Mouse (Mus musculus): ENCODE results near the gene Focad.

DNA sequence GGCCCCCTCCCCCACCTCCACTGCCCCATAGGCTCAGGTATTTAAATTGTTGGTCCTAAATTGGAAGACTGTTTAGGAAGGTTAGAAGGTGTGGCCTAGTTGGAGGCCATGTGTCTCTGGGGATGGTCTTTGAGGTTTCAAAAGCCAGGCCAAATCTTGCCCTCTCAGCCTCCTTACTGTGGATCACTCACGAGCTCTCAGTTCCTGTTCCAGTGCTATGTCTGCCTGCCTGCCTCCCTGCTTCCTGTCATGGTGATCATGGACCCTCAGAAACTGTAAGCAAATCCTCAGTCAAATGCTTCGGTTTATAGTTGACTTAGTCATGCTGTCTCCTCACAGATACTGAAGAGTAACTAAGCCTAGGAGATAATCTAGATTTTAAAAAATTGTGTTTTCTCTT lies 364.2 kb downstream of the Focad start:
- no peak for TF ChIP-seq USF1 (IDR thresholded peaks at IDR 0.05; ENCODE audit: low read depth)
- TF ChIP-seq CTCF (IDR thresholded peaks at IDR 0.05; ENCODE audit: control insufficient read depth, insufficient read depth, insufficient read length), result no peak
- TF ChIP-seq MYOD1 (IDR thresholded peaks at IDR 0.05; ENCODE audit: control insufficient read depth, insufficient read length, low read depth), result no peak
